Mouse (Mus musculus) lung, postnatal 4 days (tissue): Measurements from ENCODE around the gene Tmem150b.
A peak's percentile ranks its signal among the peaks of the same experiment; 100 is the strongest.

Source experiments
- DNase-seq, 2 experiments: peaks; one replicate each; pipeline ENCODE4 v3.0.0; 2021

Gene Tmem150b

DNA sequence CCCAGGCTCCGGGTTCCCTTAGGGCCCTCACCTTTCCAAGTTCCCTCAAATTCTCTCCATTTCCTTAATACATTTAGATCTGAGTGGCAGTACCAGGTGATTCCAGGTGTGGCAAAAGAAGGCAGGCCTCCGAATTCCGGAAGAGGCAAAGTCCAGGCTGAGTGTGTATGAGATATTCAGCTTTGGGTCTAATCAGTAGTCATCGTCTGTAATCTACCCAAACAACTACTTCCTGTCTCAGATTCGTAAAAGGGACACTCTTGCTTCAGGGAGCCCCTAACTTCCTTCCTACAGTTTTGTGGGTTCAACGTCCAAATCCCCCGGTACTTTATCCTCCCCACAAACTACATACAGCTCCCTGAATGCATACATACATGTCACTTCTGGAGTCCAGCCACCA, at the start of gene Tmem150b:
TSS of gene Tmem150b (minus strand) at position 81 of the 400 bp plus-strand sequence.
- DNase-seq, result no peak

DNA sequence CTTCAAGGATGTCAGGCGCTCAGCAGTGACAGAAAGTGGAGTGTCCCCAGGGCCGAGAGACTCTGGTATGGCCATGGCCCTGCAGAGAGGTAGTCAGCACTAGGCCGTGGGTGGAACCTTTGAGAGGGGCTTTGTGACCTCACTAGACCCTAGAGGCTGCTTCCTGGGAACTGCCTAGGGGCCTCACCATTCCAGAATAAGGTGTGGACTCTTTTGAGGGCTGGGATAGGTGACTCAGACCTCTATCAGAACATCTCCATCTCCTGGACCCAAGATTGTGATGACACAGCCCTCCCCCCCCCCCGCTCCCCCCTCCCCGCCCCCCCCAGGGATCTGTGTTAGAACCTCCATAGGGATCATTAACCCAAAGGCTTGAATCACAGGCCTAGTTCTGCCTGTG, 46.2 kb upstream of the Tmem150b start, which contains the start of gene Fam71e2:
TSS of gene Fam71e2 (minus strand) at position 101 of the 400 bp plus-strand sequence.
- no peak for DNase-seq

DNA sequence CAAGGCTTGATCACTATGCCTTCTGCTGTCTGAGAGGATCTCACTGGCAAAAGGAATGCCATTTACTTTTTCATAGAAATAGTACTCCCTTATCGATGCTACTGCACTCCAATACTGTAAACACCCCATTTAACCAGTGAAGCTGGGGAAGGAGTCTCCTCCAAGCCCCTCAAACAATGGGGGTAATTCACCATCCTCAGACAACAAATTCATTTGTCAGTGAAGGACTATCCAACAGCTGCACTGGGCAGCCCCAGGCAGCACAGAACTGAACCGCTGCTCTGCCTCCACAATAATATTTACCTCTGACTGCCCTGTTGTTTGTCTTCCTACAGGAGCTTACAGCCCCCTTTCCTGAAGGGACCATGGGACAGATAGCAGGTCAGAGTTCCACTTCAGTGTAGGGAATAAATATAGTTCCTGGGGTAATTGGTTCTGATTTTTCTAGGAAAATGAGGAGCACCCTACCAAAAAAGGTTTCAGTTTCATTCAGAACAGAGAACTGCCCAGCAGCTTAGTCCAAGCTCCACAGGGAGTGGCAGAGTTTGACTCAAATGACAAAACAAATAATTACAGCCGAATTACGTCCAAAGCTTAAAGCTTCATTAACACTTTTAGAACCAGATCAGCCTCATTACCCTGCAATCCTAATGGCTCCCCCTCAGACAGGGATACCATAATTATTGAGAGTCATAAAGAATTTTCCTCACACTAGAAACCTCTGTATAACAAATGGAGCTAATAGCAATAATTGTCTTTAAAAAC, 40.1 kb upstream of the Tmem150b start:
- DNase-seq, result no peak

DNA sequence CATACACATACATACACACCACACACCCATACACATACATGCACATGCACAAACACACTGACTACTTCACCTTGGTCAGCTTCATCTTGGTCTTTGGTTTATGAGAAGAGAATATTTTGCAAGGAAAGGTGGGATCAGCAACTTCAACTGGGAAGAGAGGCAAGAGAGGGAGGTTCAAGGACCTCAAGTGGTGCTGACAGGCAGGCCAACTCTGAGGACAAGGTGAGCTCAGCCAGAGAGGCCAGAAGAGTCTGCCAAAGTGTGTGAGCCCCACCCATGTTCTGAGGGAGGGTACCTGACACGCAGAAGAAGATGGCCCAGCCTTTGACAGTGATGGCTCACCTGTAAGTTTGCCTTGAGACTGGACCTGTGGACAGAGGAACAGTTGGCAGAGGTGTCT, 34.6 kb upstream of the Tmem150b start:
- DNase-seq, result peak in 1 of 2 experiments; percentile 23

DNA sequence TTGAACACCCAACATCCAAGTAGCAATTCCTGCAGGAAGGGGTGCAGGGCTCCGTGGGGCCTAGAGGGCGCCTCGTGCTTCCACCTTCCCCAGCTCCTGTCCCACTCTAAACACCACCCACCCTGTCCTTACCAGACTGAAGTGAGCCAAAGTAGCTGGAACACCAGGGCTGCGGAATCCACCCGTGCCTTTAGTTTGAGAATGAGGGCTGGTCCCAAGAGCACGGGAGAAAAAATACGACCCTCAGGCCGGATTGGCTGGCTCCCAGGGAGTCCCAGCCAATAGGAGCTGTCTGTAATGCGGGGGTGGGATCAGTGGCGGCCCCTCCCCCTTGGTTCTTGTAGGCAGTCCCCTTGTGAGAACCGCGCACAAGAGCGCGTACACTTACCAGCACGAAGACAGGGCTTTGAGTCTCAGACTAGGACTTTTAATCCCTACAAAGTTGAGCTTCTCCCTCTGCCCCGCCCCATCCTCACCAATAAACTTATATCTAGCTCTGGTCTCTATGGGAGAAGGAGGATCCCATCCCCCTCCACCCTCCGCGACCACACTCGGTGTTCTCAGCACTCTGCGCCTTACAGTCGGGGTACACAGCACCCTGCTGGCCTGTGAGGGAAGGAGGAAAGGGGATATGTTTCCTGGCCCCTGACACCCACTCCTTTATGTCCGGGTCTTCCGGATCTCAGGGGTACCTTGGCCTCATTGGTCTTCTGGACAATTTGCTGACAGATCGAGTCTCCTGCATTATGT, 27.9 kb upstream of the Tmem150b start, which contains the start of gene Cox6b2:
TSS of gene Cox6b2 (minus strand) at position 274 of the 750 bp plus-strand sequence.
- peak; percentile 90 to 94 for DNase-seq

DNA sequence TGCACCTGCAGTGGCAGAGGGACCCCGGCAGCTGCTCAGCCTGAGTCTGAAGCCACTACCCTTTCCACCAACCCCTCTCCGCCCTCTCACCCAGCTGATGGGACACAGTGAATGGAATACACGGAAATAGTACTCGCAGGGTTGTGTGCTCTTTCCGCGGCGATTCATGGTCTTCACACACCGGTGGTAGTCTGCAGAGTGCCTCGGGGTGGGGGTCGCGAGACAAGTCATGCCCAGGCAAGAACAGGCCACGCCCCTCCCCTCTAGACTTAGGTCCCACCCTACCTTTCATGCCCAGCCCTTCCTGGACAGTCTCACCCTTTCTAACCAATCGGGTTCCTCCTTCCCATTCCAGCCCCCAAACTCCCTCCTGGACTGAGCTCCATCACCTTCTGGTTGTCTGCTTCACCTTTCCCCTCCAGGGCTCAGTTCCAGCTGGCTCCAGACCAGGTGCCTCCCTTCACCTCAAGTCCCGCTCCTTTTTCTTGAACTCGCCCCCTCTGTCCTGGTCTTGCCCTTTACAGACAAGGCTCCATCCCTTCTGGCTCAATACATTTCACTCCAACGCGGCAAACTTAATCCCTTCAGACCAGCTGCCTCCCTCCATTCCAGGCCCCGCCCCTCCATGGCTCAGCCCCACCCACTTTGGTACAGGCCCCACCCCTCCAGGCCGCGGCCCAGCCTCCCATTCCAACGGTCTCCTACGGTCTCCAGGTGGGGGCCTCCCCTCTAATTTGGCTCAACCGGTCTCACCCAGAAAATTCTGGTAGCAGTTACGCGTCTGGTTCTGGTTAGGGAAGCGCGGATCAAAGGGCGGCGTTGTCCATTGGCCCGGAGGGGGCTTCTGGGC, 27.1 kb upstream of the Tmem150b start:
- peak; percentile 56 to 69 for DNase-seq

DNA sequence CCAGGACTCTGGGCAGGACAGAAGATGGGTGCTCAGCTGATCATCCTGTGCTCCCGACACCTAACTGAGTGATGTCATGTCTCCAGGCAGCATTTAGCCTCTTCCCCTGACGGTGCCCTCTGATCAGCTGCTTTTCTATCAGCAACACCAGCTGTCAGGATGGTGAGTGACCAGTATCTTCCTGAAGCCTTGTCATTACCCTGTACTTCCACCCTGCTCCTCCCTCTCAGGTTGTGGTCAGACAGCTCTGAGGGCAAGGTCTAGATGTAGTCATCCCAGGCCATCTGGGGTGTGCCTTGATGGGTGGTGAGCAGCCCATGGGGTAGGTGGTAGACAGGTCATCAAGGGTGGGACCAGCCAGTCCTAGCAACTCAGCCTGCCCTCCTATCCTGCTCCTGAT, 24.1 kb upstream of the Tmem150b start:
- DNase-seq, result no peak

DNA sequence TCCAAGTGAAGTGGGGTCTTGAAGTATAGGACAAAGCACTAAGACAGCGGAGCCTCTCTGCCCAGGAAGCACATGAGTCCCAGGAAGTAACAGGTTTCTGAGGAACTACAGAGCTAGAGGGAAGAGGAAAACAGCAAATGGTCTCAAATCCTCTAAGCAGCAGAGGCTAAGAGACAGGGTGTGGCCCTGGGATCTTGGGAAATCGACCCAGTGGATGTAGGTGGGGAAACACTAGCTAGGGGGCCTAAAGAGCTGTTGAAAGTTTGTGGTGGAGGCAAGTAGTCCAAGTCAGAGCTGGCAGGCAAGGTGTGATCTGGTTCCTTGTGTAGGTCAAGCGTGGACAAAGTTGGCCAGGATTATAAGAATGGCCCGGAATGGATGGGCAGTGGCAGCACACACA, 23.3 kb upstream of the Tmem150b start:
- no peak for DNase-seq

DNA sequence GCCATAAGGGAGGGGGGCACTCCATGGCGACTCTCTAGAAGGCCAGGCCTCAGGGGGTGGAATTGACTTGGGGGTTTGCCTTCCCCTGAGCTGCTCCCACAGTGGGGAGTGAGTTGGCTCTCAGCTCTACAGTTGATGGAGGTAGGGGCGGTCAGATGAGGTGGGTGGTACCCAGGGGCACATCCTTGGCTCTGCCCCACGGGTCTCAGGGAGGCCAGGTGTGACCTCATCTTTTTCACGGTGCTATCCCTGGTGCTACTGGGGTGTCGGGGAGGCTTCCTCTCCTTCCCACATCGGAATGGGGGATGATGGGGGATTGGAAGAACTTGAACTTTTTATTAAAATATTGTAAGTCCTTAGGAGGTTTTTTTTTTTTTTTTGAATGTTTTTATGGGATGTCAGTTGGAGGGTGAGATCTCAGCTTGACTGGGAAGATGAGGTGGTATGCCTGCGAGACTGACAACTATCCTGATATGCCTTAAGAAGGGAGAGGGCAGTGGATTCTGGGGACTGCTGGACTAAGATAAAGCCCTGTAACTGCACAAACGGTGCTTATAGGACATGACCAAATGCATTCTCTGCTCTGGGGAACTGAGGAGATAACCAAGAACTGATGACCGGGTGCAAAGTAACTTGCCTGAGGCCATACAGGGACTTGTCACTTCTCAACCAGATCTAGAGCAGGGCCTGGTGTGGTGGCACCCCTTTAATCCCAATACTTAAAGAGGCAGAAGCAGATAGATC, 22.3 kb upstream of the Tmem150b start:
- DNase-seq, result no peak

DNA sequence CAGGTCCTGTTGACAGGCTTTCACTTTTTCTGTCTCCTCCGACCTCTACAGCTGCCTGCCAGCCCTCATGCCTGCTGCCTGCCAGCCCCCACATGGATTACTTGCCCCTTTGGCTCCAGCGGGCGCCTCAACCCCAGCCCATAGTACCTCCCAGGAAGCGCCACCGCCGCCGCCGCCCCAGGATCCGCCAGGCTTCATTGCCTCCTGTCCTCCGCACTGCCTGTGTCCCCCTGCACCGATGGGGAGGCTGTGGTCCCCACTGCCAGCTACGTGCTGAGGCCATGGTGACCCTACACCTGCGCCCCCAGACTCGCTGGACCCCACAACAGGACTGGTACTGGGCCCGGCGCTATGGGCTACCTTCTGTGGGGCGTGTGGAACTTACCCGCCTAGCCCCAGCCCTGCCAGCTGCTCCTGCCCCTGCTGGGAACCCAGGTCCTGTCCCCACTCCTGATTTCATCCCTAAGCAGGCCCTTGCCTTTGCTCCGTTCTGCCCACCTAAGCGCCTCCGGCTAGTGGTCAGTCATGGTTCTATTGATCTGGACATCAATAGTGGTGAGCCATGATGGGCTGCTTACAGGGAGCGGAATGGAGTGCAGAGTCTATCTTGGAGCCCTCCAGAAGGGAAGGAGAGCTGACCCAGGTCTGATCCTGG, 21.4 kb upstream of the Tmem150b start:
- no peak for DNase-seq

DNA sequence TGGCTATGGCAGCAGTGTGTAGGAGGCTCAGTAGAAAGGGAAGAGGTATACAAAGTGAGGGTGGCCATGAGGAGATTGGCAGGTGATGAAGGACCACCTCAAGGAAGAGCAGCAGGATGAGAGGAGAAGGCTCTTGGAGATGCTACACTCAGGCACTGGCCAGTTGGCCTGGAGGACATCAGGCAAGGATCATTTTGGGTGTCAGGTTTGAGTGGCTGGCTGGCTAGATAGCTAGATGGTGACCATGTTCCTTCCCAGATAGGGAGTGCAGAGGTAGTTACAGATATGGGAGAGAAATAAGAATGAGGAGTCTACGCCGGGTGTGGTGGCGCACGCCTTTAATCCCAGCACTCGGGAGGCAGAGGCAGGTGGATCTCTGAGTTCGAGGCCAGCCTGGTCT, 19.8 kb upstream of the Tmem150b start:
- DNase-seq, result no peak

DNA sequence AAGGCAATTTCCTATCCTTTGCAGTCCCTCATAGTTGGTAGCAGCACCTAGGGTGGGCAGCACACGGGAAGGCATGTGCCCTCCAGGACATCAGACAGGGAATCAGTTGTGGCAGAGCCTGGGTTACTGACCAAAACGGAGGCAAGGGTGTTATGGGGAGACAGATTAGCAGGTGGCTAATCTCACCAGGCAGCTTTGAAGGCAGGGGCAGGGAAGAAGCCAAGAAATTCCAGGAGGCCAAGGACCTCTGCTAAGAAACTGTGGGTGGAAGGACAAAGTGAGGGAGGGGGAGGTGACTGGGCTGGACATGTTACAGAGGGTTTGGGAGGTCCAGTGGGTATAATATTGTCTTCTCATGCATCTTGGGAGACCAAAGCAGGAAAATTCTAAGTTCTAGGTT, 18.3 kb upstream of the Tmem150b start:
- peak in 1 of 2 experiments; percentile 65 for DNase-seq

DNA sequence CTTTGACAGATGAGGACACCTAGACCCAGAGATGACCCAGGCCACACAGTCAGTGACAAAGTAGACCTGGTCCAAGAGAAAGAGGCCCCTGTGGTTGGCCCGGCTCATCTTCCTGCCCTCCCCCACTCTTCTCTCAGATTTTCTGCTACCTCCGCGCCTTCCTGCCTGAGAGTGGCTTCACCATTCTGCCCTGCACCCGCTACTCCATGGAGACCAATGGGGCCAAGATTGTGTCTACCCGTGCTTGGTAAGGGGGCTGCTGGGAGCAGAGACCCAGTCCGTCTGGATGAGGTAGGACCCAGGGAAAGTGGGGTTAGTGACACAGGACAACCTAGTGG, 17.4 kb upstream of the Tmem150b start:
- no peak for DNase-seq

DNA sequence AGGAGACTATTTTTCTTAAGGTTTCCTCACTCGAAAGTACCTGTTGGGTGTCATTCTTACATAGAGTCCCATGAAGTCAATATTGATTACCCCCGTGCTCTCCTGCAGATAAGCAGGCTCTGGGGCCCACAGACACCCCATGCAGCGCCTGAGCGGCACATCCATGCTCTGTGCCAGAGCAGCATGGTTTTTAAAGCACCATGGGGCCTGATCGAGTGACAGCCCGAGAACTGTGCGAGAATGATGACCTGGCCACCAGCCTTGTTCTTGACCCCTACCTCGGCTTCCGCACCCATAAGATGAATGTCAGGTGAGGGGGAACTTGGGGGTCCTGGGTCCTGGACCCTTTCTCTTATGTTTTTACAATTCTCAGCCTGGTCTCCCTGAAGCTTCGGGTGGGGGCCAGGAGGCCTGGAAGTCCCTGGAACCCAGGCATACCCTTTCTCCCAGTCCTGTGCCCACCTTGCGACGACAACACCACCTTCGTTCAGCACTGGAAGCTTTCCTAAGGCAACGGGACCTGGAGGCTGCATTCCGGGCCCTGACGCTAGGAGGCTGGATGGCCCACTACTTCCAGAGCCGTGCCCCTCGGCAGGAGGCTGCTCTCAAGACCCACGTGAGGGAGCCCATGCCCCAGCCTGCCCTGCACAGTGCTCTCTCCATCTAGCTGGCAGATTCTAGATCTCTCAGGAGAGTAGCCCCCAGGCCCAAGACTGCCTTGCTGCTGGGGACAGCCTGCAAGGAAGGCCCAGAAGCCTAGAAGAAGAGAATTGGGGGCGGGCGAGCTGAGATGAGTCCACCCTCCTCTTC, 16.8 kb upstream of the Tmem150b start:
- no peak for DNase-seq

DNA sequence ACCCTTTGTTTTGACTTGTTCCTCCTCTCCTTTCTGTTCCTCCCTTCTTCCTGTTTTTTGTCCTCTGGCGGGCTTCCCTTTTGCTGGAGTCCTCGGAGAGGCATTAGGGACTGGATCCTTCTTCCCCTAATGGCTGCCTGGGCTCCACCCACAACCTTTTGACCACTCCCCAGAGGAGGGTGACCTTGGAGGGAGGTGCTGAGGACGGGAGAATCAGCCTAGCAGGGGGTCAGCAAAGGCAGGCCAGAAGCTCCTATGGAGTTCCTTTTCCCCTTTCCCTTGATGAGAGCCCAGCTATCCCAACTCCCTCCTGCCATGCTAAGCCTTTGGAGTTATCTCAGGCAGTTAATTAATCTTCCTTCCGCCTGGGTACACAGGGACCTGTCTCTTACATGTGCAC, 16.1 kb upstream of the Tmem150b start:
- peak; percentile 66 to 75 for DNase-seq

DNA sequence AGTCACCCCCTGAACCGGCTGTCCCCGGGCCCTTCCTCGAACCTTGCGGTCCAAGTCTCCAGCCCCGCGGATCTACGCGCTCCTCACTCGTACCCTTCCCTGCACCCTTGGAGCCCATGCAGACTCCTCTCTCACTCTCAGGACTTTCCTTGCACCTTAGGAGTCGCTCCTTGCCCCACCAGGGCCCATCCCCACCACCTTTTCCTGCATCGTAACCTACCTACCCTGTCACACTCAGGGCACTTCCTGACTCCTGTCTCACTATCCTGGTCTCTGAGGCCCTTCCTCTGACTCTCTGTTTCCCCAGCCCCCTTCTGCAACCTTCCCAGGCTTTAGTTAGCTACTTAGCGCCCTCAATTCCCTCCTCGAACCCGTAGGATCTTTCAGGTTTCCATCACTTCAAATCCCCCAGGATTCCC, 15.3 kb upstream of the Tmem150b start:
- no peak for DNase-seq

DNA sequence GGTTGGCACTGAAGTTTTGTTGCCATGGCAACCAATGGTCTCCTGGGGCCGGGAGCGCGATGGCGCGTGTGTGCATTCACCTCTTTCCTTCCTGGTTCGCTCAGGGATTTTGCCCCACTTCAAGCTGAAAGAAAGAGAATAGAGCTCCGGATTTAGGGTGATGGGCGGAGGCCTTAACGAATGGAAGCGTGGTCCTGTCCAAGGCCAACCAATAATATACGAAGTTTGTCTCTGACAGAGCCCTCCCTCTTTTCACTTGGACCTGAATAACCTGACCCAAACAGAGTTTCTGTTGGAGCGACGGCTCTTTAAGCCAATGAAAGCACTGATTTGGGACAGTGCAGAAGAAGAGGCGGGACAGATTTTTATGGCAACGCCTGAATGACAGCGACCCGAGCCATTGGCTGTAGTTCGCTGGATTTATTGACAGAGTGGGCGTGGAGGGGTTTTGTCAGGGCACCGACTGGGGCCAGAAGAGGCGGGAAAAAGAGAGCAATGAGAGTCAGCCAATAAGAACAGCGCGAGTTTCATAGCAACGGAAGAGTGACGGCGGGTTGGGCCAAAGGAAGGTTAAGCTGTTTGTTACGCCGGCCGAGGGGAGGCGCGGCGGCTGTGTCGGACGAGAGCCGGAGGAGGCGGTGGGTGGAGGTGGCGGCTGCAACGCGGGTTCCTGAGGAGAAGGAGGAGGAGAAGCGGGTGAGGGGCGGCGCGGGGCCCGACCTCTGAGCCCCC, 14.7 kb upstream of the Tmem150b start, which contains the start of gene Kmt5c:
TSS of gene Kmt5c (plus strand) at position 572 of the 732 bp plus-strand sequence.
- DNase-seq, result peak; percentile 98 to 99

DNA sequence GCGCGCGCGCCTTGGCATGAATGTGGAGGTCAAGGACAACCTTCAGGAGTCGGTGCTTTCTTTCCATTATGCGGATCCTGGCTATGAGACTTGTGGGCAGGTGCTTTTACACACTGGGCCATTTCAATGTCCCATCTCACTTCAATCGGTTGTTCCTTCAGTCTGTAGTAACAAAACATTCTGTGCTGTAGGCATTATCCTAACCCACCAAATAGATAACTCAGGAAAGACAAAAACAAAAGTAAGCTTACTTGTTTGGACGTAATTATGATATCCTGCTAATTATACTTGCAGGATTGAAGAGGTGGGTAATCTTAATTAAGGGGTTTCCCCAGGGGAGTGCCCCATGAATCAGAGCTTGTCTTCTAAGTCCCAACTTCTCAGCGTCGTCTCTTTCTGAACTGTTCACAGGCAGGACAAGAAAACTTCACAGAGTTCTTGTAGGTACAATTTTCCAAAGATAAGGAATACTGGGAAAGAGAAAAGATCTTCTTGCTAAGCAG, 14.0 kb upstream of the Tmem150b start:
- DNase-seq, result no peak

DNA sequence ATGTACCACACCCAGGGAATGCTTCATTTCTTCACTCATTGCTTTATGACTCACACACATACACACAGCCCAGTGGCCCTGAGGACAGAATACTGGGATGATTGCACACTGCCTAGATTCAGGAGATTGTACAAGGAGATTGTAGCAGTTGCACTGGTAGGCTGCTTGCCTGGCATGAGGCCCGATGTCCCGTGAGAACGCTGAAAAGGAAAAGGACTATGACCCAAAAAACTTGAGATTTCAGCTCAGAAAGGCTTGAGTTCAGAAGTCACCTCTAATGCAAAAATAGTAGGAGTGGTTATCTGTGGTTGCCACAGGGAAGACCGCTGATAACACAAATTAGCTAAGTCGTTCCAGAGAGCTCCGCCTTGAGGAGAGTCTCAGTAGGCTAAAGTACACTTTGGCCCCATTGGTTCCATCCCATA, 7.9 kb upstream of the Tmem150b start:
- DNase-seq, result no peak

DNA sequence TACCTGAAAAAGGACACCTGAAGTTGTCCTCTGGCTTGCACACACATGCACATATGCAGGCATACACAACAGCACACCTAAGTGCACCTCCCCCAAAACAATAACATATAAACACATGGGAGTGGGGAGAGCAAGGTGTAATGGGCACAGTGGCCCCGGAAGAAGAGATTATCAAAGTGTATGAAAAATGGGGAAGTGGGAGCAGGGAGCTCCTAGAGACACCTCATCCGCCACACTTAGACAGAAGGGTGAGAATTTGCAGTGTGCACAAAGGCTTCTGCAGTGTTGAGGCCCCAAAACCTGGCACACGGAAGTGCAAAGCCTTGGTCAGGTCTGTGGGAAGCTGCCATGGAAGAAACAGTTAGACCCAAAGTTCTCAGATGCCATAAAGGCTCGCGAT, 6.0 kb upstream of the Tmem150b start:
- no peak for DNase-seq
